Mouse (Mus musculus): Measurements from ENCODE around the gene Mpdu1.
"Not testable (repeated sequence)": the region's sequence is repeated elsewhere in the genome, so short reads cannot be mapped to it uniquely, and the experiment has no call there.

Gene Mpdu1

GRCm38 (mm10) chr11:69621571-69622268, 40.7 kb downstream of the Mpdu1 start, which contains the start of gene Sat2:
TSS of gene Sat2 (plus strand) at chr11:69622024.
- peak in 1 of 2 experiments; percentile 58 for DNase-seq (ENCODE audit: low spot score in 2 of 2)

DNA sequence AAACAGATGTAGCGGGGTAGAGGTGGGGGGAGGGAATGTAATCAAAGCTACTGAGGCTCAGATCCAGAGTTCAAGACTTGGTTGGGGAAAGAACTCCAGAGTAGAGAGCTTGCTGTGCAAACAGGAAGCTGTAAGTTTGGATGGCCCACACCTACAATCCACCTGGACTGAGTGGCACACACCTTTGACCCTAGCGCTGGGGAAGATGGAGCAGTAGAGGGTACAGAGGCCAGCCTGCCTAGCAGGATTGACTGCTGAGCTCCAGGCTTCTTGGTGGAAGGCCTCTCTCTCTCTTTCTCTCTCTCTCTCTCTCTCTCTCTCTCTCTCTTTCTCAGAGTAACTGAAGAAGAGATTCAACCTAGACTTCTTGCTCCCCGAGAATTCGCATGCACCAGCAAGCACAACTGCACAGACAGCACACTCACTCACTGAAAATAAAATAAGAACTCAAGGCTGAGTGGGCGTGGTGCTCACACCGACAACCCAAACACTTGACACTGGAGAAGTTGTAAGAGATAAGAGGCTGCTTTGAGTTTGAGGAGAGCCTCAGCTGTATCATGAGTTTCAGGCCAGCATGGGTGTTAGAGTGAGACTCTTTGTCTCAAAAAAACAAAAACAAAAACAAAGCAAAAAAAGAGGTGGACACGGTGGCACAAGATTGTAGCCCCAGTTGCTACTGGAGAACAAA, 41.9 kb downstream of the Mpdu1 start:
- DNase-seq (ENCODE audit: low spot score in 2 of 2) = no peak

DNA sequence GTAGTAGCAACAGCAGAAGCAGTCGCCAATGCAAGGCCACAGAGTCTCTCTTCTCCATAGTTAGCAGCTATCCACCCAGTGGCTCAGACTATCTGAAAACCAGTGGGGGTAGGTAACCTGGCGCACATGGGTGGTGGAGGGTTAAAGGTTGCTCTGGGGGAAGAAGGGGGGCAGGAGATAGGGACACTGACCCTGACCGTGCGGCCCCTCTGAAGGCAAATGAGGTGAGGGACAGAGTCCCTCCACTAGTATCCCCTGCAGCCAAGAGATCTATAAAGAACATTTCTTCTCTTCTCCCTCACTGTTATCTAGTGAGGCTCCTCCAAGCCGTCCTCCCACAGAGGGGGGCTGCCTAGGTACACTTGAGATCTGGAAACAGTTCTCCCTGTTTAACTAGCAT, 44.6 kb downstream of the Mpdu1 start, which contains the start of gene Shbg:
Gene Shbg (minus strand): TSS at position 101 of the 400 bp plus-strand sequence.
- no peak for DNase-seq (ENCODE audit: low spot score in 2 of 2)

DNA sequence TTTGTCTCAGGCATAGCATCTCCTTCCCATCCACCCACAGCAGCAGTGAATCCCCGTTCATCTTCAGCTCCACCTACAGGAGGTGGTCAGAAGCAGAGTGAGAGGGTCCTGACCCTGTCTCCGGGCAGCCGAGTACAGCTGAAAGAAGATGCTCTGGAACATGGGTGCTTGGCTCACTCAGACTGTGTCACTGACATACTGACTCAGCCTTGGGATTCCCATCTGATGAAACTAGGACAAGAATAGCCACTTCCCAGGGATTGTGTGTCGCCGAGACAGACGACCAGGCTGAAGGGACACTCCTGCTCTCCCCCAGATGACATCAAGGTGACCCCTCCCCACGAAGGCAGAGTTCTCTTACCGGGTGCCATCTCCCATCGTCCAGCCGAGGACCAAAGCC, 45.7 kb downstream of the Mpdu1 start:
- DNase-seq (ENCODE audit: low spot score in 2 of 2) = no peak

DNA sequence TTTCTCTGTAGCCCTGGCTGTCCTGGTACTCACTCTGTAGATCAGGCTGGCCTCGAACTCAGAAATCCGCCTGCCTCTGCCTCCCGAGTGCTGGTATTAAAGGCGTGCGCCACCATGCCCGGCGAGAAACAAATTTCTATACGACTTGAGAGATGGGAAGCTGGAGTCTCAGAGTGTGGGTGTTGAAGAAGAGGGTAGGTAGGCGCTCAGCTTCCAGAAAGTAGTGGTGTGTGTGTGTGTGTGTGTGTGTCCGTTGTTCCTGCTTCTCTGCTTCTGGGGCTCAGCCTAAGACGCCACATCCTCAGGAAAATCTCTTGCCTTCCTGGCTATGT, 48.2 kb downstream of the Mpdu1 start:
- not testable (repeated sequence) for DNase-seq (ENCODE audit: low spot score in 2 of 2)

DNA sequence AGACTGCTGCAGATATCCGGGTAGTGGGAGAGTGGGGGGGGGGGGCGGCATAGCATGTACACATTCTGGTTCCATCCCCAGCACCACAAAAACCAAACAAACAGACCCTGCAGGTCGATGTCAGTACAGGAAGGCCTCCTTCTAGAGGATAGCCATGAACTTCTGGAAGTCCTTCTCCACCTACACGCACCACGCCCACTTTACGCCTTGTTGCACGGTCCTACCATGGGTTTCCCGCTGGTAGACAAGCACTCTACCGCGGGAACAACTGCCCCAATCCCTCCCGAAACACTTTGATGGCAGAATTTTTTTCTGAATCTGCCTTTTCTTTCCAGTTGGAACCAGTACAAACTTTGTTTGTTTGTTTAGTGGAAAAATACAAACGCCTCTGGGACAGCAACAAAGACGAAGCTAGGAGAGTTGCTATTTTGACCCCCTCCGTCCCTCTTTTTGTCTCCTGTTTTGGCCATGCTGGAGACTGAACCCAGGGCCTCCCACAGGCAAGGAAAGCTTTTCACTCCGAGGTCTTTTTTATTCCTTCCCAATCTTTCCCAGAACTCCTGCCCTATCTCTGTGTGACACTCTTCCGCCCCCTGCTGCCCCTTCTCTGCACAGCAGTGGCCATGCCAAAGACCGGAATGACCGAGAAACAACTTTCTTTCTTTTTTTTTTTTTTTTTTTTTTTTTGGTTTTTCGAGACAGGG, 48.7 kb downstream of the Mpdu1 start:
- DNase-seq (ENCODE audit: low spot score in 2 of 2) = peak; percentile 79 to 82

GRCm38 (mm10) chr11:69610899-69611298, 51.5 kb downstream of the Mpdu1 start:
- DNase-seq (ENCODE audit: low spot score in 2 of 2) = no peak

DNA sequence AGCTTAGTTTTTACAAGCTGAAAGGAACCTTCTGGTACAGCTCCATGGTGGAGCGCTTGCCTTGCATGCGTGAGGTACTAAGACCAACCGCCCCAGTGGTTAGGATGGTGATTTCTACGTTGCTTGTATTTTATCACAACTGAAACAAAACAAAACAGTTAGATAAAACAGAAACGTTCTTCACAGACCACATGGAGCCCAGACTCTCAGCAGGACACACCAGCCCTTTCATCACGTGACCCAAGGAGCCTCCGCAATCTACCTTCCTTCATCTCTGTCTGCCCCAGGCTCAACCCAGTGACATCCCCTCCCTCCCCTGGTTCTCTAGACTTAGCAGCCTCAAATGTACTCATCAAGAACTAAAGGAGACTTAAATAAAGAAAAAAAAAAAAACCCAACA, 53.0 kb downstream of the Mpdu1 start:
- no peak for DNase-seq (ENCODE audit: low spot score in 2 of 2)

DNA sequence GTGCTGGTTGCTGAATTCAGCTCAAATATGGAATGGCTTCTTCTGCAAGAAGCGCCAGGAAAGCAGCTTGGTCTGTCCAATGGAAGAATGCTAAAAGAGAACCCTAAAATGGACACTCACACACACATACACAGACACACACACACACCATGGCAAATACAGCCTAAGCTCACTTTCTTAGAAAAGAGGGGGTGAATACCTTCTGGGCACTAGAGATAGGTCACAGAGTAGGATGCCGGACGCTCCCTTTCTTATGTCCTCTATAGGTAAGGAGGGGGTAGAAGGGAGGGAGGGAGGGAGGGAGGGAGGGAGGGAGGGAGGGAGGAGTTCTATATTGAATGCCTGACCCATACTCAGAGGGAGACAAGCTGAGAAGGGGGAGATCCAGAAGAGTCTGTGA, 53.9 kb downstream of the Mpdu1 start:
- no peak for DNase-seq (ENCODE audit: low spot score in 2 of 2)

GRCm38 (mm10) chr11:69606832-69607231, 55.6 kb downstream of the Mpdu1 start:
- no peak for DNase-seq (ENCODE audit: low spot score in 2 of 2)
